Mouse (Mus musculus) cerebellum, adult 2 months (tissue): ENCODE measurements around the gene Sav1.

ENCODE experiments used
- CTCF ChIP-seq: fragments of 200-500 bp; IDR thresholded peaks from 2 replicates; pipeline ENCODE4 v1.5.1; 2011; ENCODE audit warnings: low read depth, mild to moderate bottlenecking, control low read depth, low read length, moderate library complexity, borderline replicate concordance; ENCODE audit not compliant: insufficient read depth
- POLR2A ChIP-seq: fragments of 200-500 bp; IDR thresholded peaks from 2 replicates; pipeline ENCODE4 v1.6.1; 2011; ENCODE audit warnings: low read length, control low read depth, borderline replicate concordance; ENCODE audit not compliant: insufficient read depth

DNA sequence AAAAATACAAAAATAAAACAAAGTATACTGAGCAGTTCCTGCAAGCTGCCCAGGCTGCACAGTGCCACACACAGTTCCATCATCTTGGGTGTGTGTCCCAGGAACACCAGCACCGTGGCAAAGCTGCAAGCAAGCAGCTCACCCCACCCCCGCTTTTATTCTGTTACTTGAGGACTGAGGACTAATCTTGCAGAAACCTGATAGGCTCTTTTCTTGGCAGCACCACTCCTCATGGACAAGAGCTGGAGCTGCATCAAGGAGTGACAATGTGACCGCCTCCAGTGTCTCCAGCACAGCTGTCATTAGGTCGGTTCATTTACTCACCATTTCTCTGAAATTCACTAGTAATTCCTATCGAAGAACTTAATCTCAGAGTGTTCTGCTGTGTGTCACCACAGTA lies 18.6 kb downstream of the Sav1 start:
- TF ChIP-seq CTCF (no peak), POLR2A (no peak)
